Mouse (Mus musculus) lung, postnatal 0 days (tissue): ENCODE measurements around the gene Ago3.

Experiments used
- CTCF ChIP-seq: IDR thresholded peaks from 2 replicates; pipeline ENCODE4 v1.5.1; 2016; ENCODE audit warnings: antibody characterized with exemption, mild to moderate bottlenecking
- EP300 ChIP-seq: IDR thresholded peaks from 2 replicates; pipeline ENCODE4 v1.6.1; 2016; ENCODE audit warnings: antibody characterized with exemption, mild to moderate bottlenecking, control low read depth

DNA sequence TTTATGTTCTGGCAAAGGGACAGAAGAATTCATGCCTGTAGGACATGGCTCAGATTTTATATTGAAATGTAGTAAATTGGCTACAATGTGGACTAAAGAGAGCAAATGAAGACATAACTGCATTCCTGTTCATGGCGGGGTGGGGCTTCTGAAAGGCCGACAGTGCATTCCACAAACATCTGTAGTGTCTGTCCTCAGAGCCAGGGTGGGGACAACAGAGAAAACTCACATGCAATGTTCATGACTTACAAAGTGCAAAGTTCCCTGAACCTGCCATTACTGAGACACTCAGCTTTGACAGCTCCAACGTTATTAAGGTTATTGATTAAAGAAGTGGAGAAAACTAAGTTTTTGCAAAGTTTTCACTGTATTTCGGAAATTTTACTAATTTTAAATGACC is 85.9 kb downstream of the Ago3 start:
- no peak for TF ChIP-seq CTCF
- TF ChIP-seq EP300, result no peak
